Mouse (Mus musculus): ENCODE measurements around the gene Ddhd1.
"Not testable (repeated sequence)": the region's sequence is repeated elsewhere in the genome, so short reads cannot be mapped to it uniquely, and the experiment has no call there.

DNA sequence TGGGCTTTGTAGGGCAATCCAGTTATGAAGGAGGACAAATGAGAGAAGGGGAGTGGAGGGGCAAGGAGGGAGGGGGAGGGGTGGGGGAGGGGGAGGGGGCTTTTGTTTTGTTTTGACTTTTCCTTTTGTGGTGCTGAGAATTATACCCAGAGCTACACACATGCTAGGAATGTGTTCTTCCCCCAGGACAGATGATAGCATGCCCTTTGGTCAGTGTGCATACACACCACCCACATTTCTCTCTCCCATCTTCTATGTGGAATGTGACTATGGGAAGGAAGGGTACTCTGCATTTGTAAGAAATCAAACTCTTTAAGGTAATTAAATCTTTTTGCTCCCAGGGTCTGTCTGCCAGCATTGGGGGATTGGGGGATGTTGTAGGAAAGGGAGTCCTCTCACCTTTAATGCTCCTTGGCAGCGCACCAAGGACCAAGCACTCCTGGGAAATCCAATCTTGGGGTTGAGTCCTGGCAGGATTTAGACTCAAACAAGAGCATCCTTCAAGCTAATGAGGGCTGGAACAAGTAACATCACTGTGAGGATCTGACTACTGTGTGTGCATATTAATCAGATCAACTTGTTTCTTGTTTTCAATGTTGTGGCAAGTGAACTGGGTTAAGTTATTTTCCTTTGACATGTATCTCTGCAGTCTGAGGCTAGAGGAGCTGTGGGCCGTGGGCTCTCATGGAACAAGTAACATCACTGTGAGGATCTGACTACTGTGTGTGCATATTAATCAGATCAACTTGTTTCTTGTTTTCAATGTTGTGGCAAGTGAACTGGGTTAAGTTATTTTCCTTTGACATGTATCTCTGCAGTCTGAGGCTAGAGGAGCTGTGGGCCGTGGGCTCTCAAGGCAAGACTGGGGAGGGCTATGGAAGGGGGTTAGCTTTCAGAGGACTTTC is 76.8 kb downstream of the Ddhd1 start:
- TF ChIP-seq CTCF, EP300 (IDR thresholded peaks at IDR 0.05; ENCODE audit: low read depth): not testable (repeated sequence)
